Mouse (Mus musculus) B cell, adult (primary cell): ENCODE results near the gene P2ry13. TPM values are rescaled to one million over a fixed set of nuclear protein-coding genes. Genes with fewer than 3 reads are reported as not detected.

Experiments
- total RNA-seq: library from RNA; stranded (reverse); gene quantifications from 4 replicates; pipeline ENCODE4 v1.2.4, GENCODE M21; 2023; ENCODE audit not compliant: inconsistent age

P2ry13 gene
- 0.90 to 1.9 TPM (median 1.2 TPM) in 4 replicates for total RNA-seq

GRCm38 (mm10) chr3:59210727-59211126 is at the start of gene P2ry13:
TSS of gene P2ry13 (minus strand) at chr3:59210882.

GRCm38 (mm10) chr3:59194938-59195337 is 15.7 kb downstream of the P2ry13 start, which contains the start of gene Gpr87:
TSS of gene Gpr87 (minus strand) at chr3:59195104.

Other genes with a start within 250 kb of the P2ry13 start
- gene Med12l, start 205.1 kb downstream of the P2ry13 start, total RNA-seq, result 0.45 to 0.78 TPM (median 0.50 TPM) in 4 replicates
- 99.8 to 111 TPM (median 103 TPM) in 4 replicates for gene Gpr171, start 109.1 kb downstream of the P2ry13 start, total RNA-seq
- 0.29 to 3.0 TPM (median 0.62 TPM) in 4 replicates for gene P2ry14, start 57.3 kb downstream of the P2ry13 start, total RNA-seq
- not detected in 4 replicates for gene Gpr87, start 15.8 kb downstream of the P2ry13 start, total RNA-seq
- gene P2ry12, start 52.0 kb upstream of the P2ry13 start, total RNA-seq, result 0.72 to 1.3 TPM (median 1.0 TPM) in 4 replicates
- 0.06 TPM in 1 of 4 replicates, not detected in the others for gene Igsf10, start 133.5 kb upstream of the P2ry13 start, total RNA-seq